Mouse (Mus musculus): Measurements from ENCODE around the gene Crim1. TPM values are rescaled to one million over a fixed set of nuclear protein-coding genes. Genes with fewer than 3 reads are reported as not detected.

Gene Crim1
- polyA plus RNA-seq, 1 experiment from 2014 or later = 0.41 TPM

GRCm38 (mm10) chr17:78236126-78236525, 36.1 kb downstream of the Crim1 start:
- no peaks in the 10 kb centered on the region for H3K36me3 ChIP-seq (ENCODE audit: control insufficient read depth, insufficient read depth)
- H3K4me2 ChIP-seq (ENCODE audit: low read depth, low read length) = peak overlapping the region; percentile 15; the same call in 1 of the 2 replicates
- no peak overlapping the region for H3K4me3 ChIP-seq (ENCODE audit: low read depth, low read length)
- ATAC-seq (ENCODE audit: low read depth) = peak; percentile 47
- H3K27ac ChIP-seq (ENCODE audit: low read length) = no peak overlapping the region
- H3K9ac ChIP-seq (ENCODE audit: low read depth, low read length) = no peak overlapping the region
- WGBS (ENCODE audit: insufficient replicate concordance) = 43% methylated on average over 12 of the region's 12 CpGs
- H3K27me3 ChIP-seq (ENCODE audit: control insufficient read depth, insufficient read depth, low read depth, low read length) = no peaks in the 10 kb centered on the region
- H3K9me3 ChIP-seq (replicated peaks; ENCODE audit: control insufficient read depth, low read length) = no peaks in the 10 kb centered on the region
- H3K4me1 ChIP-seq (ENCODE audit: control insufficient read depth, low read depth, low read length) = peaks cover 3% of the 10 kb centered on the region

GRCm38 (mm10) chr17:78237954-78238353, 37.9 kb downstream of the Crim1 start:
- Histone ChIP-seq H3K4me3 (ENCODE audit: low read depth, low read length) (no peak overlapping the region), H3K9ac (ENCODE audit: low read depth, low read length) (no peak overlapping the region), H3K27ac (ENCODE audit: low read length) (no peak overlapping the region), H3K4me1 (ENCODE audit: control insufficient read depth, low read depth, low read length) (peaks cover 3% of the 10 kb centered on the region), H3K9me3 (replicated peaks; ENCODE audit: control insufficient read depth, low read length) (no peaks in the 10 kb centered on the region), H3K4me2 (ENCODE audit: low read depth, low read length) (no peak overlapping the region), H3K27me3 (ENCODE audit: control insufficient read depth, insufficient read depth, low read depth, low read length) (no peaks in the 10 kb centered on the region), H3K36me3 (ENCODE audit: control insufficient read depth, insufficient read depth) (no peaks in the 10 kb centered on the region)
- ATAC-seq (ENCODE audit: low read depth) = no peak
- 84% methylated on average over 13 of the region's 13 CpGs for WGBS (ENCODE audit: insufficient replicate concordance)

DNA sequence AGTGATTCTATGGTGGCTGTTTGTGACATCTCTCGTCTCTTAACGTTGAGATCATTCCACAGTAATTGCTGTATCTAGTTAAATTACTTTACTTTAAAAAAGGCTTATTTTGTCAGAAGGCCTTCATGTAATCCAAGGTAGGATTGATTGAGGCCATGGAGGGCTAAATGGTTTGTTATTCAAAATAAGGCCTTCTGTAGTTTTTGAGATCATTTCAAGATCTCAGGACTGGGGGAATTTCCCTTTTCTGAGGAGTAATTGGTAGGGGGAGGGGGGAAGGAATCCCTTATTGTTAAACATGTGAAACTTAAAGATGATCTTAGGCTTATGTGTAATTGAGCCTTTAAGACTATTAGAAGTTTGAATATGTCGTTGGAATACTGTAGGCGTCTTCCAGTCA, 40.1 kb downstream of the Crim1 start:
- ATAC-seq (ENCODE audit: low read depth) = no peak
- H3K27me3 ChIP-seq (ENCODE audit: control insufficient read depth, insufficient read depth, low read depth, low read length) = no peaks in the 10 kb centered on the region
- 82% methylated on average over 4 of the region's 4 CpGs for WGBS (ENCODE audit: insufficient replicate concordance)
- no peak overlapping the region for H3K27ac ChIP-seq (ENCODE audit: low read length)
- no peak overlapping the region for H3K4me3 ChIP-seq (ENCODE audit: low read depth, low read length)
- H3K36me3 ChIP-seq (ENCODE audit: control insufficient read depth, insufficient read depth) = no peaks in the 10 kb centered on the region
- no peak overlapping the region for H3K9ac ChIP-seq (ENCODE audit: low read depth, low read length)
- peaks cover 3% of the 10 kb centered on the region for H3K4me1 ChIP-seq (ENCODE audit: control insufficient read depth, low read depth, low read length)
- no peak overlapping the region for H3K4me2 ChIP-seq (ENCODE audit: low read depth, low read length)
- H3K9me3 ChIP-seq (replicated peaks; ENCODE audit: control insufficient read depth, low read length) = no peaks in the 10 kb centered on the region

DNA sequence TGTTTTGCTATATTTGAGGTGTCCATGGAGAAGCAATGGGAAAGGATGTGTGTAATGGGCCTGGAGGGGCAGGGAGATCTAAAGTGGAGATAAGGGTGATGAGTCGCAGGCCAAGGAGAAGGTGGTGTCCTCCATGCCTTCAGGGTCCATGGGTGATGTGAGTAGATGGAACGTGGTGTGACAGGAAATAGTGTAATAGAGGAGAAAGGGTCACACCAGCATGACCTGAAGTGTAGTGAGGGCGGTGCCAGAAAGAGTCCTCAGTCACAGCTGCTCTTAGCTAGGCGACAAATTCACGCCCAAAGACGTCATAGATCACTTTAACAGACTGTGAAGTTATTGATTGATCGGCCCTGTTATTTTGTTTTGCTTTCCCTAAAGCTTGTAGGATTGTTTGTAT, 41.2 kb downstream of the Crim1 start:
- no peaks in the 10 kb centered on the region for H3K9me3 ChIP-seq (replicated peaks; ENCODE audit: control insufficient read depth, low read length)
- no peak overlapping the region for H3K4me2 ChIP-seq (ENCODE audit: low read depth, low read length)
- no peak overlapping the region for H3K4me3 ChIP-seq (ENCODE audit: low read depth, low read length)
- WGBS (ENCODE audit: insufficient replicate concordance) = 59% methylated on average over 7 of the region's 7 CpGs
- H3K9ac ChIP-seq (ENCODE audit: low read depth, low read length) = no peak overlapping the region
- no peak overlapping the region for H3K27ac ChIP-seq (ENCODE audit: low read length)
- no peaks in the 10 kb centered on the region for H3K27me3 ChIP-seq (ENCODE audit: control insufficient read depth, insufficient read depth, low read depth, low read length)
- no peak for ATAC-seq (ENCODE audit: low read depth)
- no peaks in the 10 kb centered on the region for H3K36me3 ChIP-seq (ENCODE audit: control insufficient read depth, insufficient read depth)
- H3K4me1 ChIP-seq (ENCODE audit: control insufficient read depth, low read depth, low read length) = no peaks in the 10 kb centered on the region; the same call in none of the 2 replicates

DNA sequence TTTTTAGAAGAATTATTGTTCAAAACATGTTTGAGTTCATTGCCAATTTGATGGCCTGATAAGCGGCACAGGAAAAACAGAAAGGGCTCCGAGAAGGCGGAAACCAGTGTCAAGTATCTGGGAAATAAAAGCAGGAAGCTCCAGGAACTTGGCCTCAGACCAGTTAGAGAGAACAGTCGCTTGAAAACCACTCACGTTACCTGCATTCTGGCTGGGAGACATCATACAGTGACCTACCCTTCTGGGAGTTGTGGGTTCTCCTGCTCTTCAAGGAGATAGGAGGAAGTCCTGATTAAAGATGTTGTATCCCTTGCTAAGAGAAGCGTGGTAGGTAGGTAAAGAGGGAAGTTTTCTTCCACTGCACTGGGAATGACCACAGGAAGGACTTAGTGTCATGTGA, 44.7 kb downstream of the Crim1 start:
- peak overlapping the region; percentile 19; the same call in 1 of the 2 replicates for H3K4me2 ChIP-seq (ENCODE audit: low read depth, low read length)
- no peak overlapping the region for H3K27ac ChIP-seq (ENCODE audit: low read length)
- H3K36me3 ChIP-seq (ENCODE audit: control insufficient read depth, insufficient read depth) = no peaks in the 10 kb centered on the region
- H3K9me3 ChIP-seq (replicated peaks; ENCODE audit: control insufficient read depth, low read length) = no peaks in the 10 kb centered on the region
- ATAC-seq (ENCODE audit: low read depth) = no peak
- peaks cover 6% of the 10 kb centered on the region for H3K4me1 ChIP-seq (ENCODE audit: control insufficient read depth, low read depth, low read length)
- H3K27me3 ChIP-seq (ENCODE audit: control insufficient read depth, insufficient read depth, low read depth, low read length) = no peaks in the 10 kb centered on the region
- H3K4me3 ChIP-seq (ENCODE audit: low read depth, low read length) = no peak overlapping the region
- 46% methylated on average over 6 of the region's 6 CpGs for WGBS (ENCODE audit: insufficient replicate concordance)
- H3K9ac ChIP-seq (ENCODE audit: low read depth, low read length) = no peak overlapping the region

GRCm38 (mm10) chr17:78245444-78245843, 45.4 kb downstream of the Crim1 start:
- Histone ChIP-seq H3K9me3 (replicated peaks; ENCODE audit: control insufficient read depth, low read length) (no peaks in the 10 kb centered on the region), H3K4me1 (ENCODE audit: control insufficient read depth, low read depth, low read length) (peaks cover 6% of the 10 kb centered on the region), H3K27ac (ENCODE audit: low read length) (no peak overlapping the region), H3K4me3 (ENCODE audit: low read depth, low read length) (no peak overlapping the region), H3K27me3 (ENCODE audit: control insufficient read depth, insufficient read depth, low read depth, low read length) (no peaks in the 10 kb centered on the region), H3K9ac (ENCODE audit: low read depth, low read length) (no peak overlapping the region), H3K4me2 (ENCODE audit: low read depth, low read length) (peak overlapping the region; percentile 19), H3K36me3 (ENCODE audit: control insufficient read depth, insufficient read depth) (no peaks in the 10 kb centered on the region)
- WGBS (ENCODE audit: insufficient replicate concordance) = 30% methylated on average over 4 of the region's 4 CpGs
- ATAC-seq (ENCODE audit: low read depth) = no peak

GRCm38 (mm10) chr17:78246634-78247383, 46.8 kb downstream of the Crim1 start:
- H3K27me3 ChIP-seq (ENCODE audit: control insufficient read depth, insufficient read depth, low read depth, low read length) = no peaks in the 10 kb centered on the region
- H3K4me1 ChIP-seq (ENCODE audit: control insufficient read depth, low read depth, low read length) = peaks cover 6% of the 10 kb centered on the region
- no peak overlapping the region for H3K27ac ChIP-seq (ENCODE audit: low read length)
- H3K9ac ChIP-seq (ENCODE audit: low read depth, low read length) = no peak overlapping the region
- H3K9me3 ChIP-seq (replicated peaks; ENCODE audit: control insufficient read depth, low read length) = no peaks in the 10 kb centered on the region
- peak; percentile 38 for ATAC-seq (ENCODE audit: low read depth)
- H3K4me3 ChIP-seq (ENCODE audit: low read depth, low read length) = no peak overlapping the region
- H3K4me2 ChIP-seq (ENCODE audit: low read depth, low read length) = no peak overlapping the region
- no peaks in the 10 kb centered on the region for H3K36me3 ChIP-seq (ENCODE audit: control insufficient read depth, insufficient read depth)
- 38% methylated on average over 11 of the region's 11 CpGs for WGBS (ENCODE audit: insufficient replicate concordance)

DNA sequence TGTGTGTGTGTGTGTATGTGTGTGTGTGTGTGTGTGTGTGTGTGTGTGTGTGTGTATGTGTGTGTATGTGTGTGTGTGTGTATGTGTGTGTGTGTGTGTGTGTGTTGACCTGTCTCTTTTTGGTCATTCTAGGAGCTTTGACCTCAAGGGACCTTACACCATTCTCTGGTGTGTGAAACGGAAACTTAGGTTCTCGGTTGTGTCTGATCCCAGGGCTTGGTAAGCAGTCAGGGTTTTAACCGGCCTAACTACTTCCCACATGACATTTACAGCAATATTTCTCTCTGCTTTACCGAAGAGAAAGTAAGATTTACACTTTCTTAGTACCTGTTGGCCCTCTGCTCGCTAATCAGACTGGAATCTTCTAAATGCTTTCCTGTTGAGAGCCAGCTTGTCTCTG, 48.1 kb downstream of the Crim1 start:
- peak overlapping the region; percentile 35; the same call in 1 of the 2 replicates for H3K4me2 ChIP-seq (ENCODE audit: low read depth, low read length)
- H3K9ac ChIP-seq (ENCODE audit: low read depth, low read length) = no peak overlapping the region
- H3K27me3 ChIP-seq (ENCODE audit: control insufficient read depth, insufficient read depth, low read depth, low read length) = no peaks in the 10 kb centered on the region
- no peak for ATAC-seq (ENCODE audit: low read depth)
- H3K27ac ChIP-seq (ENCODE audit: low read length) = no peak overlapping the region
- H3K36me3 ChIP-seq (ENCODE audit: control insufficient read depth, insufficient read depth) = no peaks in the 10 kb centered on the region
- WGBS (ENCODE audit: insufficient replicate concordance) = 35% methylated on average over 5 of the region's 5 CpGs
- no peak overlapping the region for H3K4me3 ChIP-seq (ENCODE audit: low read depth, low read length)
- H3K4me1 ChIP-seq (ENCODE audit: control insufficient read depth, low read depth, low read length) = peaks cover 6% of the 10 kb centered on the region
- no peaks in the 10 kb centered on the region for H3K9me3 ChIP-seq (replicated peaks; ENCODE audit: control insufficient read depth, low read length)

GRCm38 (mm10) chr17:78248943-78249342, 48.9 kb downstream of the Crim1 start:
- WGBS (ENCODE audit: insufficient replicate concordance) = 45% methylated on average over 3 of the region's 3 CpGs
- H3K9ac ChIP-seq (ENCODE audit: low read depth, low read length) = no peak overlapping the region
- 0 out of 2 replicates have a peak overlapping the region, but pooled peaks have one; percentile 22 for H3K27ac ChIP-seq (ENCODE audit: low read length)
- H3K4me3 ChIP-seq (ENCODE audit: low read depth, low read length) = no peak overlapping the region
- H3K9me3 ChIP-seq (replicated peaks; ENCODE audit: control insufficient read depth, low read length) = no peaks in the 10 kb centered on the region
- peak overlapping the region; percentile 35 for H3K4me2 ChIP-seq (ENCODE audit: low read depth, low read length)
- H3K27me3 ChIP-seq (ENCODE audit: control insufficient read depth, insufficient read depth, low read depth, low read length) = no peaks in the 10 kb centered on the region
- peaks cover 6% of the 10 kb centered on the region for H3K4me1 ChIP-seq (ENCODE audit: control insufficient read depth, low read depth, low read length)
- ATAC-seq (ENCODE audit: low read depth) = peak; percentile 62
- H3K36me3 ChIP-seq (ENCODE audit: control insufficient read depth, insufficient read depth) = no peaks in the 10 kb centered on the region

Measured in liver, embryonic 16.5 days (tissue).